Mouse (Mus musculus) hindbrain, embryonic 13.5 days (tissue): ENCODE measurements at regions not wholly inside any gene's neighbourhood (a gene's known extent, or its start where the extent isn't known, plus 50 kb on each side); places are given as distances from the start of the nearest gene placed in this dataset.

ENCODE experiments used
- ATAC-seq: fragments of 200-750 bp; cut with Nextera tagmentation; 2 replicates; pipeline ENCODE4 v1.8.0; 2017; ENCODE audit warnings: moderate TSS enrichment; ENCODE audit not compliant: low FRiP score
- H3K27ac ChIP-seq: fragments of 300-500 bp; sonication (generic); 2 replicates; pipeline ENCODE4 v1.5.1; 2015; ENCODE audit warnings: inconsistent platforms, mild to moderate bottlenecking, moderate library complexity
- H3K27me3 ChIP-seq: fragments of 300-500 bp; sonication (generic); 2 replicates; pipeline ENCODE4 v1.6.1; 2015; ENCODE audit warnings: mild to moderate bottlenecking, inconsistent platforms
- H3K36me3 ChIP-seq: fragments of 300-500 bp; sonication (generic); 2 replicates; pipeline ENCODE4 v1.6.1; 2015; ENCODE audit warnings: mild to moderate bottlenecking, inconsistent platforms
- H3K4me1 ChIP-seq: fragments of 300-500 bp; sonication (generic); replicated peaks from 2 replicates; pipeline ENCODE4 v1.6.1; 2015; ENCODE audit warnings: inconsistent platforms
- H3K4me2 ChIP-seq: fragments of 300-500 bp; sonication (generic); 2 replicates; pipeline ENCODE4 v1.6.1; 2015; ENCODE audit warnings: inconsistent platforms, mild to moderate bottlenecking, moderate library complexity
- H3K4me3 ChIP-seq: fragments of 300-500 bp; sonication (generic); 2 replicates; pipeline ENCODE4 v1.5.1; 2015; ENCODE audit warnings: mild to moderate bottlenecking, inconsistent platforms
- H3K9ac ChIP-seq: fragments of 300-500 bp; sonication (generic); 2 replicates; pipeline ENCODE4 v1.6.1; 2015; ENCODE audit warnings: mild to moderate bottlenecking, inconsistent platforms
- H3K9me3 ChIP-seq: fragments of 300-500 bp; sonication (generic); 2 replicates; pipeline ENCODE4 v1.6.1; 2016; ENCODE audit warnings: inconsistent platforms
- WGBS: fragments of 180-500 bp; shearing (Covaris S2); methylation state at CpG from one replicate; pipeline ENCODE4 v1.1.7; 2015; 5-methylcytosine and 5-hydroxymethylcytosine counted together

- 48% methylated on average over 6 of the region's 6 CpGs for WGBS
Measured at GRCm38 (mm10) chr13:55984772-55985171, 148.8 kb upstream of the Pitx1 start.

GRCm38 (mm10) chr13:55983851-55984250 is 147.9 kb upstream of the Pitx1 start:
- no peak for ATAC-seq

More at GRCm38 (mm10) chr13:55984772-55985171, 148.8 kb upstream of the Pitx1 start:
- no peak overlapping the region for H3K4me3 ChIP-seq
- H3K4me2 ChIP-seq = no peak overlapping the region
- H3K9me3 ChIP-seq = no peaks in the 10 kb centered on the region
- no peak for ATAC-seq
- no peak overlapping the region for H3K9ac ChIP-seq
- no peaks in the 10 kb centered on the region for H3K36me3 ChIP-seq
- H3K27me3 ChIP-seq = peaks cover 32% of the 10 kb centered on the region
- H3K27ac ChIP-seq = no peak overlapping the region
- H3K4me1 ChIP-seq = peaks cover 11% of the 10 kb centered on the region; the same call in 1 of the 2 replicates

GRCm38 (mm10) chr13:55981041-55981440 is 145.0 kb upstream of the Pitx1 start:
- Histone ChIP-seq H3K4me2 (no peak overlapping the region), H3K4me1 (peaks cover 25% of the 10 kb centered on the region), H3K9ac (no peak overlapping the region), H3K9me3 (no peaks in the 10 kb centered on the region), H3K36me3 (no peaks in the 10 kb centered on the region), H3K27ac (no peak overlapping the region), H3K4me3 (no peak overlapping the region), H3K27me3 (peaks cover 38% of the 10 kb centered on the region)
- WGBS = 60% methylated on average over 6 of the region's 6 CpGs
- no peak for ATAC-seq

More at GRCm38 (mm10) chr13:55983851-55984250, 147.9 kb upstream of the Pitx1 start:
- Histone ChIP-seq H3K9me3 (no peaks in the 10 kb centered on the region), H3K36me3 (no peaks in the 10 kb centered on the region), H3K4me1 (peaks cover 11% of the 10 kb centered on the region; the same call in 1 of the 2 replicates), H3K27ac (no peak overlapping the region), H3K4me2 (no peak overlapping the region), H3K27me3 (peaks cover 37% of the 10 kb centered on the region), H3K4me3 (no peak overlapping the region), H3K9ac (no peak overlapping the region)
- WGBS = 56% methylated on average over 9 of the region's 9 CpGs

- WGBS = 86% methylated on average over 3 of the region's 3 CpGs
- no peak for ATAC-seq
- peaks cover 21% of the 10 kb centered on the region; the same call in 1 of the 2 replicates for H3K27me3 ChIP-seq
Measured at GRCm38 (mm10) chr13:55977902-55978301, 141.9 kb upstream of the Pitx1 start.

GRCm38 (mm10) chr13:55976911-55977381 is 141.0 kb upstream of the Pitx1 start:
- Histone ChIP-seq H3K27me3 (peaks cover 17% of the 10 kb centered on the region; the same call in 1 of the 2 replicates), H3K9me3 (no peaks in the 10 kb centered on the region), H3K4me2 (no peak overlapping the region), H3K9ac (no peak overlapping the region), H3K4me3 (no peak overlapping the region), H3K27ac (peak overlapping the region; percentile 24; the same call in 1 of the 2 replicates), H3K36me3 (no peaks in the 10 kb centered on the region), H3K4me1 (peaks cover 15% of the 10 kb centered on the region)
- WGBS = 42% methylated on average over 10 of the region's 10 CpGs
- no peak for ATAC-seq

More at GRCm38 (mm10) chr13:55977902-55978301, 141.9 kb upstream of the Pitx1 start:
- H3K4me1 ChIP-seq = peaks cover 15% of the 10 kb centered on the region
- no peak overlapping the region for H3K9ac ChIP-seq
- no peak overlapping the region for H3K27ac ChIP-seq
- no peak overlapping the region for H3K4me3 ChIP-seq
- H3K36me3 ChIP-seq = no peaks in the 10 kb centered on the region
- no peak overlapping the region for H3K4me2 ChIP-seq
- no peaks in the 10 kb centered on the region for H3K9me3 ChIP-seq

- peaks cover 15% of the 10 kb centered on the region for H3K4me1 ChIP-seq
- no peak overlapping the region for H3K4me3 ChIP-seq
- H3K9ac ChIP-seq = no peak overlapping the region
- no peak overlapping the region for H3K4me2 ChIP-seq
- H3K36me3 ChIP-seq = no peaks in the 10 kb centered on the region
- no peak overlapping the region for H3K27ac ChIP-seq
- peaks cover 13% of the 10 kb centered on the region; the same call in 1 of the 2 replicates for H3K27me3 ChIP-seq
- no peaks in the 10 kb centered on the region for H3K9me3 ChIP-seq
- WGBS = 57% methylated on average over 5 of the region's 5 CpGs
- no peak for ATAC-seq
Measured at GRCm38 (mm10) chr13:55974105-55974504, 138.1 kb upstream of the Pitx1 start.

- no peak for ATAC-seq
- Histone ChIP-seq H3K4me3 (no peak overlapping the region), H3K27me3 (peaks cover 21% of the 10 kb centered on the region), H3K9me3 (no peaks in the 10 kb centered on the region), H3K9ac (no peak overlapping the region), H3K4me1 (no peaks in the 10 kb centered on the region), H3K27ac (no peak overlapping the region), H3K4me2 (no peak overlapping the region), H3K36me3 (no peaks in the 10 kb centered on the region)
- 84% methylated on average over 6 of the region's 6 CpGs for WGBS
Measured at GRCm38 (mm10) chr13:55970687-55971086, 134.7 kb upstream of the Pitx1 start.

GRCm38 (mm10) chr13:55969473-55969872 is 133.5 kb upstream of the Pitx1 start:
- Histone ChIP-seq H3K4me1 (no peaks in the 10 kb centered on the region), H3K27me3 (peaks cover 33% of the 10 kb centered on the region), H3K9ac (no peak overlapping the region), H3K4me3 (no peak overlapping the region), H3K4me2 (no peak overlapping the region), H3K36me3 (no peaks in the 10 kb centered on the region), H3K27ac (no peak overlapping the region), H3K9me3 (no peaks in the 10 kb centered on the region)
- WGBS = 91% methylated on average over 4 of the region's 4 CpGs
- no peak for ATAC-seq

- H3K4me3 ChIP-seq = no peak overlapping the region
- 79% methylated on average over 6 of the region's 6 CpGs for WGBS
- H3K27ac ChIP-seq = no peak overlapping the region
- no peak for ATAC-seq
- no peaks in the 10 kb centered on the region for H3K9me3 ChIP-seq
- H3K27me3 ChIP-seq = peaks cover 54% of the 10 kb centered on the region
- H3K4me2 ChIP-seq = no peak overlapping the region
- H3K4me1 ChIP-seq = peaks cover 13% of the 10 kb centered on the region
- no peak overlapping the region for H3K9ac ChIP-seq
- H3K36me3 ChIP-seq = no peaks in the 10 kb centered on the region
Measured at GRCm38 (mm10) chr13:55967151-55967550, 131.2 kb upstream of the Pitx1 start.

- Histone ChIP-seq H3K4me2 (peak overlapping the region; percentile 59), H3K9me3 (no peaks in the 10 kb centered on the region), H3K4me3 (peak overlapping the region; percentile 34), H3K36me3 (no peaks in the 10 kb centered on the region), H3K9ac (peak overlapping the region; percentile 55; the same call in 1 of the 2 replicates), H3K27me3 (peaks cover 73% of the 10 kb centered on the region), H3K27ac (no peak overlapping the region), H3K4me1 (peaks cover 15% of the 10 kb centered on the region)
- 5% methylated on average over 22 of the region's 22 CpGs for WGBS
- peak; percentile 80 for ATAC-seq
Measured at GRCm38 (mm10) chr13:55963005-55963620, 127.1 kb upstream of the Pitx1 start.

- Histone ChIP-seq H3K27ac (no peak overlapping the region), H3K4me2 (peak overlapping the region; percentile 59), H3K4me1 (peaks cover 19% of the 10 kb centered on the region), H3K9ac (no peak overlapping the region), H3K36me3 (no peaks in the 10 kb centered on the region), H3K4me3 (peak overlapping the region; percentile 34; the same call in 1 of the 2 replicates), H3K27me3 (peaks cover 70% of the 10 kb centered on the region), H3K9me3 (no peaks in the 10 kb centered on the region)
- WGBS = 21% methylated on average over 18 of the region's 18 CpGs
- ATAC-seq = no peak
Measured at GRCm38 (mm10) chr13:55962254-55962866, 126.4 kb upstream of the Pitx1 start.

- WGBS = 82% methylated on average over 6 of the region's 6 CpGs
- Histone ChIP-seq H3K27ac (no peak overlapping the region), H3K36me3 (no peaks in the 10 kb centered on the region), H3K4me1 (peaks cover 6% of the 10 kb centered on the region; the same call in 1 of the 2 replicates), H3K4me2 (no peak overlapping the region), H3K4me3 (no peak overlapping the region), H3K9ac (no peak overlapping the region), H3K9me3 (no peaks in the 10 kb centered on the region), H3K27me3 (peaks cover 24% of the 10 kb centered on the region)
- ATAC-seq = no peak
Measured at GRCm38 (mm10) chr13:55954346-55954745, 118.4 kb upstream of the Pitx1 start.
